Mouse (Mus musculus) sigmoid colon, adult 10 weeks (tissue): ENCODE measurements around the gene Copg2. TPM values are rescaled to one million over a fixed set of nuclear protein-coding genes. Genes with fewer than 3 reads are reported as not detected.

Source experiments
- polyA plus RNA-seq: library from polyadenylated mRNA; stranded (reverse); fragments of 350-450 nt; fragmentation: Illumina TruSeq; extraction: RNeasy Lipid Tissue Mini Kit (QIAGEN cat#74804); gene quantifications from one replicate; pipeline ENCODE4 v1.2.3, GENCODE M21; 2014; ENCODE audit warnings: low read depth, low replicate concordance

Copg2 gene
- 53.6 TPM for polyA plus RNA-seq

DNA sequence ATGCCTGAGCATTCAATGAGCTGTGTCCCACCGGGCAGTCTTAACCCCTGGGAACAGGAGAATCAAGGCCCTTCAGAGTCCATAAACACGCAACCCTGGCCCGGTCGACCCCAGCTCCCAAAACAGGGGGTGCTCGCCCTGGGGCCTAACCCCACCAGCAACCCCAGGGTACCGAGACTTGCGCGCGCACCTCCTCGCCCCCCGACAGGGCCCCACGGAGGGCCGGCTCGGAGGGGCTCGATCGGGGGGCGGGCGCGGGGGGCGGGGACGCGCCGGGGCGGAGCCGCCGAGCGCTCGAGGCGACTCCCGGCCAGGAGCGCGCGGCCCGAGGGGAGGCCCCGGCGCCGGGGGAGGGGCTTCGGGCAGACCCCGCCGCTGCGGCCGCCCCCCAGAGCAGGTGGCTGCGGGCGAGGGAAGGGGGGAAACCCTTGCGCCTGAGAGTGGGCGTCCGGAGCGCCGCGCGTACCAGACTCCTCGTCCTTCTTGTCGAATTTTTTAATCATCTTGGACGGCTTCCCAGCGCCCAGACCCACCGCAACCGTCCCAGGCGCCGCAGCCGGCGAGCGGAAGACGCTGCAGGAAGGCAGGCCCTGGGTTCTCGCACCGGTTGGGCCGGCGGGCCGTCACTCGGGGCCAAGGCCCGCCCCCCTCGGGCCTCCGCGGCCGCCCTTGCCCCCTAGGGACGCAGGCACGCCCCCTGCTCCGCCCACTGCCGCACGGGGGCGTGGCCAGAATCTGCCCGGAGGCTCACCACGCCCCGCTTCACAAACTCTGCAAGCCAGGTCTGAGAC, at the start of gene Copg2:
Copg2 (minus strand) TSS at position 600 of the 791 bp plus-strand sequence.

DNA sequence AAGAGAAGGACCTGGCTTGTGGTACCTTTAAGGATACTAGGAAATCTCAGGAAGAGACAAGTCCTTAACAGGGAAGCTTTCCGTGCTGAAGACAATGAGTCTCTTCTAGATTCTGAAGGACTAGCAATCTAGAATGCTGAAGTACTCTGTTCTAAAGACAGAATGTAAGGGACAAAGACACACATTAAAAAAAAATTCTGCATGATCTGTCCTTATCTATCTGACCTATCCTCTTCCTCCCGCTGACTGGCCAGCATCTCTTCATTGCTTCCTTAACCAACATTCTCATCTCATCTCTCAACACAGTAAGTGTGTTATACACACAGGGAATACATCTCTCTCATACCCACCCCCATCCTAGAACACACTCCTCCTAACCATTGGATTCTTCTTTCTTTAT, 18.9 kb upstream of the Copg2 start, which contains the start of gene Tsga13:
Tsga13 (minus strand) TSS at position 101 of the 400 bp plus-strand sequence.

DNA sequence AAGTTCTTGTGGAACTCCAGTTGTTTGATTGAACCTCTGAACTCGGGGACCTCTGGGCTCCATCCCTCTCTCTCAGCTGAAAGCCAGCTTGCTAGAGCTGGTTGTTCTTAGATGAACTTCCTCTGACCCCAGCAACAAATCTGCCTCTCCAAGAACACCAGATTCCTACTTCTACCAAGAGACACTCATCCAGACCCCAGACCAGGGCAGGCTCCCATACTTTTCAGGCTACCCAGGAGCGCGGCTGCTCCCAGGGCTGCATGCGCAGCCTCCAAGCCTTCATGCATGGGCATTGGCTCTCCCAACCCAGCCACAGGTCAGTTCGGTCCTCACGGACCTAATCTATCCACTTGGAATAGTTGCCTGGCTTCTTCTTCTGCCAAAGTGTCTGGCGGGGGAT, 173.3 kb downstream of the Copg2 start, which contains the start of gene Mest:
Mest (plus strand) TSS at position 217 of the 400 bp plus-strand sequence.

Other genes starting within 250 kb of the Copg2 start
- 7.0 TPM for gene Cep41, start 203.0 kb downstream of the Copg2 start, polyA plus RNA-seq
- 4.0 TPM for gene Mest, start 173.2 kb downstream of the Copg2 start, polyA plus RNA-seq
- not detected for gene Tsga13, start 18.8 kb upstream of the Copg2 start, polyA plus RNA-seq
- gene Klf14, start 62.3 kb upstream of the Copg2 start, polyA plus RNA-seq: not detected